Mouse (Mus musculus): ENCODE data around the gene Slc22a6. TPM values are rescaled to one million over a fixed set of nuclear protein-coding genes. Genes with fewer than 3 reads are reported as not detected.

Slc22a6 gene
- polyA plus RNA-seq, 3 experiments from 2014 or later, result not detected

Other genes starting within 250 kb of the Slc22a6 start
- not detected for gene Slc22a30, start 212.9 kb upstream of the Slc22a6 start, polyA plus RNA-seq (2017; shearing (Covaris generic))
- not detected for gene Slc22a8, start 26.8 kb upstream of the Slc22a6 start, polyA plus RNA-seq (2017; shearing (Covaris generic))
- not detected for gene Chrm1, start 45.8 kb downstream of the Slc22a6 start, polyA plus RNA-seq (2017; shearing (Covaris generic))
- gene Slc3a2, start 105.3 kb downstream of the Slc22a6 start, polyA plus RNA-seq (2017; shearing (Covaris generic)), result 10 to 100 TPM; 60.5 to 74.4 (median 68.9) TPM
- 10 to 100 TPM; 38.0 to 71.7 (median 66.5) TPM for gene Wdr74, start 117.8 kb downstream of the Slc22a6 start, polyA plus RNA-seq (2017; shearing (Covaris generic))
- 1 to 10 TPM in 1 of 3 experiments, not detected in 2; 1.8 TPM for gene 1700092M07Rik, start 122.7 kb downstream of the Slc22a6 start, polyA plus RNA-seq (2017; shearing (Covaris generic))
- 100 to 1,000 TPM in 2 of 3 experiments, 10 to 100 TPM in 1; 91.6 to 140 (median 134) TPM for gene Stx5a, start 123.4 kb downstream of the Slc22a6 start, polyA plus RNA-seq (2017; shearing (Covaris generic))
- gene Nxf1, start 139.0 kb downstream of the Slc22a6 start, polyA plus RNA-seq (2017; shearing (Covaris generic)), result 100 to 1,000 TPM; 130 to 193 (median 160) TPM
- 100 to 1,000 TPM in 2 of 3 experiments, 10 to 100 TPM in 1; 96.4 to 128 (median 119) TPM for gene Tmem223, start 153.0 kb downstream of the Slc22a6 start, polyA plus RNA-seq (2017; shearing (Covaris generic))
- 100 to 1,000 TPM; 109 to 112 (median 112) TPM for gene Tmem179b, start 156.4 kb downstream of the Slc22a6 start, polyA plus RNA-seq (2017; shearing (Covaris generic))
- 1 to 10 TPM; 4.4 to 6.9 (median 5.9) TPM for gene Taf6l, start 168.4 kb downstream of the Slc22a6 start, polyA plus RNA-seq (2017; shearing (Covaris generic))
- 100 to 1,000 TPM; 186 to 196 (median 191) TPM for gene Polr2g, start 180.5 kb downstream of the Slc22a6 start, polyA plus RNA-seq (2017; shearing (Covaris generic))
- 1 to 10 TPM; 2.1 to 3.0 (median 2.7) TPM for gene Zbtb3, start 184.5 kb downstream of the Slc22a6 start, polyA plus RNA-seq (2017; shearing (Covaris generic))
- 10 to 100 TPM; 38.6 to 60.1 (median 53.7) TPM for gene Ttc9c, start 201.3 kb downstream of the Slc22a6 start, polyA plus RNA-seq (2017; shearing (Covaris generic))
- gene Hnrnpul2, start 202.0 kb downstream of the Slc22a6 start, polyA plus RNA-seq (2017; shearing (Covaris generic)), result 1 to 10 TPM; 5.0 to 8.3 (median 5.9) TPM
- gene AC129217.1, start 211.7 kb downstream of the Slc22a6 start, polyA plus RNA-seq (2017; shearing (Covaris generic)), result not detected
- 100 to 1,000 TPM in 1 of 3 experiments, 10 to 100 TPM in 2; 81.9 to 106 (median 95.9) TPM for gene Bscl2, start 219.4 kb downstream of the Slc22a6 start, polyA plus RNA-seq (2017; shearing (Covaris generic))
- 1 to 10 TPM in 2 of 3 experiments, under 1 TPM in 1; 0.72 to 3.3 (median 1.6) TPM for gene Gng3, start 221.2 kb downstream of the Slc22a6 start, polyA plus RNA-seq (2017; shearing (Covaris generic))
- under 1 TPM in 1 of 3 experiments, not detected in 2; 0.15 TPM for gene Lrrn4cl, start 232.7 kb downstream of the Slc22a6 start, polyA plus RNA-seq (2017; shearing (Covaris generic))